Mouse (Mus musculus) liver, embryonic 12.5 days (tissue): Measurements from ENCODE around the gene Nr2e3. TPM values are rescaled to one million over a fixed set of nuclear protein-coding genes. Genes with fewer than 3 reads are reported as not detected.

Experiments
- ATAC-seq: fragments of 200-750 bp; cut with Nextera tagmentation; 2 replicates; pipeline ENCODE4 v1.8.0; 2017; ENCODE audit warnings: moderate number of reproducible peaks, mild to moderate bottlenecking, moderate library complexity
- H3K27ac ChIP-seq: fragments of 300-500 bp; sonication (generic); 2 replicates; pipeline ENCODE4 v1.5.1; 2016; ENCODE audit warnings: mild to moderate bottlenecking
- H3K27me3 ChIP-seq: fragments of 300-500 bp; sonication (generic); replicated peaks from 2 replicates; pipeline ENCODE4 v1.6.1; 2016; ENCODE audit warnings: mild to moderate bottlenecking, moderate library complexity
- H3K36me3 ChIP-seq: fragments of 300-500 bp; sonication (generic); 2 replicates; pipeline ENCODE4 v1.6.1; 2016; ENCODE audit warnings: mild to moderate bottlenecking, moderate library complexity
- H3K4me1 ChIP-seq: fragments of 300-500 bp; sonication (generic); 2 replicates; pipeline ENCODE4 v1.6.1; 2016
- H3K4me2 ChIP-seq: fragments of 300-500 bp; sonication (generic); 2 replicates; pipeline ENCODE4 v1.6.1; 2016; ENCODE audit warnings: mild to moderate bottlenecking, moderate library complexity
- H3K4me3 ChIP-seq: fragments of 300-500 bp; sonication (generic); 2 replicates; pipeline ENCODE4 v1.5.1; 2016; ENCODE audit warnings: mild to moderate bottlenecking, moderate library complexity
- H3K9ac ChIP-seq: fragments of 300-500 bp; sonication (generic); 2 replicates; pipeline ENCODE4 v1.6.1; 2016; ENCODE audit warnings: mild to moderate bottlenecking, moderate library complexity
- H3K9me3 ChIP-seq: fragments of 300-500 bp; sonication (generic); replicated peaks from 2 replicates; pipeline ENCODE4 v1.6.1; 2016; ENCODE audit warnings: mild to moderate bottlenecking, moderate library complexity
- WGBS: fragments of 180-500 bp; shearing (Covaris S2); methylation state at CpG from one replicate; pipeline ENCODE4 v1.1.7; 2016; ENCODE audit not compliant: insufficient replicate concordance; 5-methylcytosine and 5-hydroxymethylcytosine counted together
- polyA plus RNA-seq: library from polyadenylated mRNA; unstranded; fragments of >200 nt; fragmentation: Nextera tagmentation; extraction: Ambion mirVana; gene quantifications from 2 replicates; pipeline ENCODE4 v1.2.1, GENCODE M21; 2016

The Nr2e3 gene
- polyA plus RNA-seq, 1 experiment from 2014 or later = not detected

DNA sequence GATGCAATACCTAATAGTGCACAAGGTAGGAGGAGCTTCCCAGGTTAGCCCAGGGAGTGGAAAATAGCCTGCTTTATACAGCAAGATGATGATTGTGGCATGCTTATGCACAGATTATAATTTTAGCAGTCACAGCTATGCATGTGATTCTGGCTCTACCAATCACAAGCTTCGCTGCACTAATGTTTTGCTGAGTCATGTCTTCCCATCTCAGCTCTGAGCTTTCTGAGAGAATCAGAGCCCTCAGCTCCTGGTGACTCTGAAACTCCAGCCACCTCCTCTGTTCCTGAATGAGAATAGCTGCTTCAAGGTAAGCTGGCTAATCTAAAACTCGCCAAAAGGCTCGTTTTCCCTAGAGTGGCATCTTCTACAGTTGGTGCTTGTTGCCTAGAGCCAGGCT lies 30.2 kb downstream of the Nr2e3 start:
- no peak overlapping the region for H3K4me3 ChIP-seq
- H3K9me3 ChIP-seq = no peaks in the 10 kb centered on the region
- H3K36me3 ChIP-seq = 0 out of 2 replicates have a peak, but pooled peaks cover 4% of the 10 kb centered on the region
- 59% methylated on average over 3 of the region's 3 CpGs for WGBS
- H3K4me2 ChIP-seq = no peak overlapping the region
- H3K27ac ChIP-seq = no peak overlapping the region
- no peak for ATAC-seq
- H3K9ac ChIP-seq = no peak overlapping the region
- H3K4me1 ChIP-seq = no peaks in the 10 kb centered on the region
- no peaks in the 10 kb centered on the region for H3K27me3 ChIP-seq

DNA sequence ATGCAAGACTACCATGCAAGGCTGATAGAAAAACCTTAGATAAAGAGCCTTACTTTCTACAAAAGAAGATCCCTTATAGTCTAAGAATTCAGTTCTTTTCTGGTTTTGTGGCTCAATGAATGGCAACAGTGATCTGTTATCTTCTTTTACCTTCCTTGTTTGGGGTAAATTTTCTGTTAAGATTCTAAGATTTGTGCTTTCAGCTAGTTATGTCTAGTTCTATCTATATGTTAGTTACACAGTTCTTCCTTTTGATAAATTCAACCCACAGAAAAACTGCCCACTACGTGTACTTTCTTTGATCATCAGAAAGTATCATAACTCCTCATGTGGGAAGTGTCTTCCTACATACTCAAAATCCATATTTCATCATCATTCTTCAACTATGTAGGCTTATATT lies 45.7 kb downstream of the Nr2e3 start:
- 55% methylated on average over 1 of the region's 1 CpGs for WGBS
- Histone ChIP-seq H3K4me2 (no peak overlapping the region), H3K4me1 (no peaks in the 10 kb centered on the region), H3K27me3 (no peaks in the 10 kb centered on the region), H3K9me3 (no peaks in the 10 kb centered on the region), H3K9ac (no peak overlapping the region), H3K4me3 (no peak overlapping the region), H3K36me3 (no peaks in the 10 kb centered on the region), H3K27ac (no peak overlapping the region)
- ATAC-seq = no peak

DNA sequence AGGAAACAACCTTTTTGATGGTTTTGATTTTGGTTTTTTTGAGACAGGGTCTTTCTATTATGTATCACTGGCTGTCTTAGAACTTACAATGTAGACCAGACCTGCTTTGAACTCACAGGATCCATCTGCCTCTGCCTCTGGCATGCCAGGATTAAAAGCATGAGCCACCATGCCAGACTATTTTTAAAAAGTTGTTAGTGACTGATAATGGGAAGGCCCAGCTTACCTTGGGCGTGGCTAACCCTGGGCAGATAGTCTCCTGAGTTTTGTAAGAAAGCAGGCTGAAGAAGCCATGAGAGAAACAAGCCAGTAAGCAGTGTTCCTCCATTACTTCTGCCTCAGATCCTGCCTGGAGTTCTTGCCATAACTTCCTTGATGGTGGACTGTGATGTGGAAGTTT lies 57.1 kb downstream of the Nr2e3 start:
- Histone ChIP-seq H3K36me3 (peaks cover 9% of the 10 kb centered on the region; the same call in 1 of the 2 replicates), H3K4me2 (no peak overlapping the region), H3K4me1 (peaks cover 6% of the 10 kb centered on the region), H3K27ac (no peak overlapping the region), H3K9ac (no peak overlapping the region), H3K9me3 (no peaks in the 10 kb centered on the region), H3K27me3 (no peaks in the 10 kb centered on the region), H3K4me3 (no peak overlapping the region)
- ATAC-seq = peak; percentile 24; the same call in 1 of the 2 replicates
- 31% methylated on average over 1 of the region's 1 CpGs for WGBS

Other genes starting within 250 kb of the Nr2e3 start
- gene Senp8, start 209.9 kb downstream of the Nr2e3 start, polyA plus RNA-seq = 5.0 and 5.7 TPM in 2 replicates
- gene Myo9a, start 209.8 kb downstream of the Nr2e3 start, polyA plus RNA-seq = 4.9 and 5.0 TPM in 2 replicates